Mouse (Mus musculus) T-helper 1 cell (primary cell): ENCODE data around the gene Aldh6a1.

Experiments used
- in situ Hi-C: fragments of 300-600 bp; cut with MboI, MseI; formaldehyde crosslinking; loops from one replicate; pipeline ENCODE4 v1.15.1; 2025; ENCODE audit warnings: high pct_unique_total_duplicates

The Aldh6a1 gene

DNA sequence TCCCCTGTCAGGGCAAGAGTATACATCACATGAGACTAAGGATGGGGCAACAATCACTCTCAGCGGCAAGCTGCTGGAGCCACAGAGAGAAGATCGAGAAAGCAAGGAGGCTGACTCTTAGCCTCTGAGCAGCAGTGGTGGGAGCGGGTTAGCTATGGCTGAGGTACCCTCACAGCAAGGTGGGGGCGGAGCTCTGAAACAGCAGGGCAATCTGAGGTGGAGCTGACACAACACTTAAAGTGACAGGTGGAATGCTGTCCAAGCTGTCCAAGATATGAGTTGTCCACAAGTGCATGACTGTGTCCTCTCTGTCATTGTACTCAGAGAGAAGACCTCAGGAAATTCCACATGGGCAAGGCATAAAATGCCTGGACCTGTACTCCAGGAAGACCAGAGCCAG lies 68.4 kb downstream of the Aldh6a1 start:
- in situ Hi-C loops, result no loop called here
